Mouse (Mus musculus): ENCODE data around the gene Borcs5.
"Not testable (repeated sequence)": the region's sequence is repeated elsewhere in the genome, so short reads cannot be mapped to it uniquely, and the experiment has no call there.

Borcs5 gene

DNA sequence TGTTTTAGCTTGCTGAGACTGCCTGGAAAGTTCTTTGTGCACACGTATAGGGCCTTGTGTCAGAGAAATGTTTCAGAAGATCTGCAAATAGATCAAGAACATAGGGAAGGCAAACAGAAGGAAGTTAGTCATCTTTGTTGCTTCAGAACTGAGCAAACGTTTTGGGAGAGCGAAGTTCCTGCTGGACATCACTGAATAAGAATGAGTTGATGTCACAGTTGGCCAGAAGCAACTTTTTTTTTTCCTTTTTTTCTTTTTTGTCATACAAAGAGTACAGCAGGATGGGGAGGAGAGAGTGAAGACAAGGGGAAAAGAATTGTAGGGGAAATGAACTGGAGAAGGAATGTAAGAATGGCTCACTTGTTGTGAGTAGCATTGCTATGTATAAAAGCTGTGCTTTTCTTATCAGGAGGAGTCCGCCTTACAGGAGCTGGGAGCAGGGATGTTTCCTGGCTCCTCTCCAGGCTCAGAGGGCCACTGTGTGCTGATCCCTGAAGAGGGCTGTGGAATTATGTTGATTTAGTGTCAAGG, 31.6 kb downstream of the Borcs5 start:
- DNase-seq (ENCODE audit: low spot score) = peak; percentile 27

DNA sequence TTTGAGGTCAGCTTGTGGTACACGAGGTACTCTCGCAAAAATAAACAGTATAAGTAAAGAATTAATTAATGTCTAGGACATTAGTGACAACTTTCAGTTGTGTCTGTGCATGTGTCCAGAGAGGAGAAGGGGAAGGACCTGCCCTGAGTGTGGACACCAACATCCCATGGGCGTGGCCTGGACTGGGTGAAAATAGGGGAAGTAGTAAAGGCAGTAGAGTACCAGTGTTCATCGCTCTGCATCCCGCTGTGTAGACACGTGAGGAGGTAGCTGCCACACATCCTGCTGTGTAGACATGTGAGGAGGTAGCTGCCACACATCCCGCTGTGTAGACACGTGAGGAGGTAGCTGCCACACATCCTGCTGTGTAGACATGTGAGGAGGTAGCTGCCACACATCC, 34.4 kb downstream of the Borcs5 start:
- not testable (repeated sequence) for DNase-seq (ENCODE audit: low spot score)

DNA sequence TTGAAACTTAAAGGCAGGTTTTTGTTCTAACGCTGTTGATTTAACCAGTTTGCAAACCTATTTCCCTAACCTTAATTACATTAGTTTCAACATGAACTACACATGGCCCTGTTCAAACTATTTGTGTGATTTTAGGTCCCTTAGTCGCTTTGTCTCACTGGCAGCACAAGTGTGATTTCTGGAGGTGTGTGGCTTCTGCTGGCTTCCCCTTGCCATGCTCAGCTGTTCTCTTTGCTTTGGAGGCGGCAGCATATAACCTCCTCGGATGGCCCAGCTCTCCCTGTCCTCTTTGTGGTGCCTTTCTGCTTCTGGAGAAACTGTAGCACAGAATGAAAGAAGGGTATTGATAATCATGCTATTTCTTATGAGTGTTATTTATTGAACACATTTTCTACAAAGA, 38.2 kb downstream of the Borcs5 start:
- DNase-seq (ENCODE audit: low spot score) = no peak

DNA sequence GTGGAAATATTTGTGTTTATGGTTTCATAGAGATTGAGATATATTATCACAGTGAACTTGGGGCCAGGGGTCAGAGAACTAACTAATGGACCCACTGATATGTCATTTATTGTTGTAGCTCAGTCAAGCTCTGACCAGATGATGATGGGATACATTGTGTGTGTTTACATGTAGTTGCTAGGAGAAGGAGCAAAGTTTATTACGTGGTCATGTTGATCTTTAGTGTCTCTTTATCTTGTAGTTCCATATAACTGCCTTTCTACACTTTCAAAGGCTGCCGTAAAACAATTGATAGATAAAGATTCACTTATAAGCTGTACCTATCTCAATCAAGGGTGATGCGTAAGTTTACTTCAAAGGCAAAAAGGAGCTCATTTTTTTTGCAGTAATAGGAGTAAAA, 38.7 kb downstream of the Borcs5 start:
- DNase-seq (ENCODE audit: low spot score) = no peak

DNA sequence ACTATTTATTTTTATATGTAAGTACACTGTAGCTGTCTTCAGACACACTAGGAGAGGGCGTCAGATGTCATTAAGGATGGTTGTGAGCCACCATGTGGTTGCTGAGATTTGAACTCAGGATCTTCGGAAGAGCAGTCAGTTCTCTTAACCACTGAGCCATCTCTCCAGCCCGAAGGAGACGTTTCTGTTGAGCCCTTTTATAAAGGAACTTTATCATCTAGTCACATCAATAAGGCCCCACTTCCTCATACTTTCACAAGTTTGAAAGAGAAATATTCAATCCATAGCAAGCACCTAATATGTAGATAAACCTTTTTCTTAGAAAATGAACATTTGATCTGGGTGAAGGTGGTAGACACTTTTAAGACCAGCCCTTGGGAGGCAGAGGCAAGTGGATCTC, 40.0 kb downstream of the Borcs5 start:
- not testable (repeated sequence) for DNase-seq (ENCODE audit: low spot score)

DNA sequence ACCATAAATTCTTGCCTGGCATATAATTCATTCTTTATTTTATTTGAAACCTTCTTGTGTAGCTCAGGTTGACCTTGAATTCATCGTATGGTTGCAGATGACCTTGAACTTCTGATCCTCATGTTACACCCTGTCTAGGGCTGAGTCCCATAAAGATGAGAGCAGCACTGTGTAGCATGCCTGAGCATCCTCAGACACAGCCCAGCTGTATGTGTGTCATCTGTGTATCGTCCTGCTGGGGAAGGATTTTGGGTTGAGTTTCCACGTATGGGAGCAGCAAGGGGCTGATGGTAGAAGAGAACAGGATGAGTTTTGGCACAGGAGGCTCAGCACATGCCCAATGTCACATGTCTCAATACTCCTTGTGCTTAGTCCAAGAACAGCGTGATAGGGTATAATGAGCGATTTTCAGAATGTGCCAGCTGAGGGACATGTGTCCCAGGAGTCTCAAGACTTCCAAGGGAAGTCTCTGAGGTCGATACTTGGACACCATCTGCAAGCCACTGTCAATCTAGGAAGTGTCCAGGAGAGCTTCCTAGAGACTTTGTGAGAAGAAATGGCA, 45.1 kb downstream of the Borcs5 start:
- DNase-seq (ENCODE audit: low spot score) = no peak

DNA sequence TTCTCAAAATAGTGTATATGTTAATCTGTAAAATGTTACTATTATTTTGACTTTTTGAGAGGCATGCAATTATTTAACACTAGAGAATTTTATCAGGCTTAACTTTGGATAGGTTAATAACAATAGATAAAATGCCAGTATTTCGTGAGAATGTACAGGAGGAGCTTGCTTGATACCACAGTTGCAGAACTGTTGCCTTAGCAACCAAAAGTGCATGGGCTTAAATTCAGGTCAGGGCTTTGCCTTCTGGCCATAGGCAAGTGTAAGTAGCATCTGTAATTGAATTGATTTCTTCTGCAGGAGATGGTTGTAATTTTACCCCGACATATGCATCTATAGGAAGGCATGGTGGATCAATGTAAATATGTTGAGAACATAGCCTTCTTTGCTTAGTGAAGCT, 45.7 kb downstream of the Borcs5 start:
- DNase-seq (ENCODE audit: low spot score) = no peak

DNA sequence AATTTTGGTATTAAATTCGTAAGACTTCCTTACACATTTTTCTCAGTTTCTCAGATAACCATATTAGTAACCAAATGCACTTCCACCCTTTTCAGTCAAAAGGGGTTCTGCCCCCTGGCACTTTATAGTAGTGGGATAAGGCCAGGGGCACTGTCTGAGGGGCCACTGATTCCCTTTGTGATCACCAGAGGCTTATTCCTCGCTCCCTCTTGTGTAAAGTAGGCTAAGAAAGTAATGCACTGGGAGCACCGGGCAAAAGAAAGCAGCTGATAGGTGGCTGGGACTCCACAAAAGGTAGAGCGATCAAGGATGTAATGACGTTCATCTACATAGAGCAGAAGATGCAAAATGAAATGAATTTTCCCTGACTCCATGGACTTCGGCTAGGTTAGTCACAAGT, 46.2 kb downstream of the Borcs5 start:
- no peak for DNase-seq (ENCODE audit: low spot score)

DNA sequence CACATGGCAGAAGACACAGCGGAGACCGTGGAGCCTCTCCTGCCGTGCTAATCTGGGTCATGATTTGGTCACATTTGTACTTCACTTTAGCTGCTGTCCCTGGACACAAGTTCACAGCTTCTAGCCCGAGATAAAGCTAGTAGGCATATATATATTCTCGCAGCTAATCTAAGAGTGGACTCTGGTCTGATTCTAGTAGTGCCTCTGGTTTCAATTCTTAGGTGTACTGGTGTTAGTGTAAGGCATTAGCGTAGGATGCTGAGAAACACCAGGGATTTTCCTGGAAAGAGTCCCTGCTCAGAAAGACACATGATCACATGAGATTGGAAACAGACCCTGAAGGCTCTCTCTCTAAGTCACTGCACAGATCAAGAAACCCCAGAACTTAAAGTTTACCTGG, 55.2 kb downstream of the Borcs5 start:
- DNase-seq (ENCODE audit: low spot score) = no peak

DNA sequence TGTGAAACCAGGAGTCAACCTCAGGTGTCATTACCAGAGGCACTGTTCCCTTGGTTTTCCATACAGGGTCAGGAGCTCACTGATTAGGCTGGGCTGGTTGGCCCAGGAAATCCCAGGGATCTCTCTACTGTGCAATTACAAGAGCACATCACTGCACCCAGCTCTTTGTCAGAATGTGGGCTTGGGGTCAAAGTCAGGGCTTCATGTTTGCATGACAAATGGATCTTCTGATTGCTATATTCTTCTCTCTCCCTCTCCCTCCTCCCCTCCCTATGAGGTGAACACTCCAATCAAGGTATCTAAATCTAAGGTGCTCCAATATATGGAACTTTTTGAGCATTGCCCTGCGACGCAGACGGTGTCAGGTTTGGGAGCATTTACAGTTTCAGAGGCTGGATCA, 55.7 kb downstream of the Borcs5 start:
- DNase-seq (ENCODE audit: low spot score) = no peak

DNA sequence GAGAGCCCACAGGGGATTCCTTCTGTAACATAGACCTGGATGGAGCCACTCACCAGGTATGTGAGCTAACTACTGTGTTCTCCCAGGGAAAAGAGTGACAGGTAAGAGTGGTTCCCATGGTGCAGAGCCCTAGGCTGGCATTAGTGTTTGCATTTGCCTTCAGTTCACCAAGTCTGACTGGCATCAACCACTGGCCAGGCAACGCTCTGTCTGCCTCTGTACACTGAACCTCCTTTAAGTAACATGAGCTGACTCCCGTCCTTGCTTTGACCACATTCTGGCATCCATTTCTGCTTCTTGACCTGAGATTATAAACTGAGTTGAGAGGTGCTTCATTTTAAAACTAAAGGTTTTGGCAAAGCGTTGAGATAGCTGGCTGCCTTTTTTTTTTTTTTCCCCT, 56.3 kb downstream of the Borcs5 start:
- no peak for DNase-seq (ENCODE audit: low spot score)

DNA sequence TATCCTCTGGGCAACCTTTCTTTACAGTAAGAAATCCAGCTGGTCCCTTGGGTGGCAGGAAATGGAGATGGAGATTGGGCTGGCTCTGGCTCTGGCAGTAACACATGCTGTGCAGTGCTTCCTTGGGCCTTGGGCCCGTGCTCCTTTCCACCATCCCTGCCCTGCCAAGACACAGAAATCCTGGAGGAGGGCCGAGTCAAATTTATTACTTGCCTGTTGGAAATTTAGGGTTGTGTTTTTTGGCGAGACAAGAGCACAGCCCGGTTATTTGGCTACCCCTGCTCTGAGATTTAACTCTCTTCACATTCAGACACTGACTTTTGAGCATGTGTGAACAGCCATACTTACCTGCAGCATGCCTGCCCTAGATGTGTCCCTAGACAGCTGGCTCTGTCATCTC, 56.8 kb downstream of the Borcs5 start:
- DNase-seq (ENCODE audit: low spot score) = peak; percentile 67

DNA sequence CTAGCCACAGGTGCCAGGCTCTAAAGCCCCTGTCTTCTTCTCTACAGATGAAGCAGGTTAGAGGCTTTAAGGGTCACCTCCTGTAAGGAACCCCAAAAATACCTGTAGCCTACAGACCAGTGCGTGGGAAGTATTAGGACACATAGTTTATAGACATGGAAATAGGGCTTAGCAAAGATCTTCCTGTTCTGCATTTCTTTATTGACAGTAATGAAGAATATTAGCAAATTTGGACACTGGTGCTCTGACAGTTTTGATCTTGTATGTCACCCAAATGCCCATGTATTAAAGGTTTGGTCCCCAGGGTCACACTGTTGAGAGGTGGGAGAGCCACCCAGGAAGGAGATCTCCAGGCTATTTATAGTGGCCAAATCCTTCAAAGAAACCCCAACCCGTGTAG, 57.2 kb downstream of the Borcs5 start:
- DNase-seq (ENCODE audit: low spot score) = no peak

DNA sequence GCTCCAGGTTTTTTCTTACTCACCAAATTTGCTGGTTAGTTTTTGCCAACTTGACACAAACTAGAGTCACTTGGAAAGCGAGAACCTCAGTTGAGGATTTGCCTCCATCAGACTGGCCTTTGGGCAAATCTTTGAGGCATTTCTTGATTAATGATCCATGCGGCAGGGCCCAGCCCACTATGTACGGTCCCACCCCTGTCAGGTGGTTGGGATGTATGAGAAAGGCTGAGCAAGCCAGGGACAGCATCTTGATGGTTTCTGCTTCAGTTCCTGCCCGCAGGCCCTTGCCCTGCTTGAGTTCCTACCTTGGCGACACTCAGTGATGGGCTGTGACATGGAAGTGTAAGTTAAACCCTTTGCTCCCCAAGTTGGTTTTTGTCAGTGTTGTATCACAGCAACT, 58.9 kb downstream of the Borcs5 start:
- DNase-seq (ENCODE audit: low spot score) = no peak

DNA sequence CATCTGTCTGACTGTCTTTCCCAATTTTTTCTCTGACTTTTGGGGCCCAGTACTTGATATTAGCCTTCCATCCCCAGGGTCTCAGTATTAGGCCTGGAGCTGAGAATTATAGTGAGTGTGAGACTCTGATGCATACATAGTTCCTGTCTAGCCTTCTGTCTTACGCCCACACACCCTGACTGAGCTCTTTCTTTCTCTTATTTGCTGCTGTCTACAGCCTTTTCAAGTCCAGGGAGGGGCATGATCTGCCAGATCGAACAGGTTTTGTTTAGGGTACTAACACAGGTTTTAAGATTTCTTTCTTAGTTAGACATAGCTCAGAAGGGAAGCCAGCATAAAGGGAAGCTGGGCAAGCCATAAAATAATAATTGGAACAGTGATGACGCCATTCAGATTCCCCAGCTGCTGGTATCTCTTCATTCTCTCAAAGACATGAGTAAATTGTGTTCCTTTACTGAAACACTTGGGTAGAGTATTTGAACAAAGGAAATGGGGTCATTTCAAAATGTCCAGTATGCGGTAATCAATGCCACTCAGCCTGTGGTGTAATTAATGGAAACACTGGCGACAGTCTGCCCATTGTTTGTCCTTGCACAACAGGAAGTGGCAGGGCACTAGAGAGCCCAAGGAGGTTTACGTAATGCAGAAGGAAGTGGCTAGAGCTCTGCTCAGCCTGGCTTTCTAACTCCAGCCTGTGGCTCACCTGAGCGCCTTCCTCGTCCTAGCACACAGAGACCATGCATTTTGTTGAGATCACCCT, 61.3 kb downstream of the Borcs5 start:
- DNase-seq (ENCODE audit: low spot score) = peak; percentile 42

DNA sequence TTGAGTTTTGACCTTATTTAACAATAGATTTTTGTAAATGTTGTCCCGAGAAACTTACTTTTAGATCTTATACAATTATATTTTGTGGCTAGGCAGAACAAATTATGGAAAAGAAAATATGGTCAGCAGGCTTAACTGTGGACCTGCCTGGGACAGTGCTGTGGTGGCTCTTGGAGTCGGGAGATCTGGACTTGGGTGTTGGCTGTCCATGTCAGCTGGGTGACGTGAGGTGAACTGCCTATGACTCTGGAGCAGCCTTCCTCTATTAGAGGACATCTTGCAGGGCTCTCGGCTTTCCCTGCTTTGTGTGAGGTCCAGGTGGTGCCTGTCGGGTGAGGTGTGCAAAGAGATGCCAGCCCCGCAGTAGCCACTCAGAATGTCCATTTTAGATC, 61.9 kb downstream of the Borcs5 start:
- no peak for DNase-seq (ENCODE audit: low spot score)

DNA sequence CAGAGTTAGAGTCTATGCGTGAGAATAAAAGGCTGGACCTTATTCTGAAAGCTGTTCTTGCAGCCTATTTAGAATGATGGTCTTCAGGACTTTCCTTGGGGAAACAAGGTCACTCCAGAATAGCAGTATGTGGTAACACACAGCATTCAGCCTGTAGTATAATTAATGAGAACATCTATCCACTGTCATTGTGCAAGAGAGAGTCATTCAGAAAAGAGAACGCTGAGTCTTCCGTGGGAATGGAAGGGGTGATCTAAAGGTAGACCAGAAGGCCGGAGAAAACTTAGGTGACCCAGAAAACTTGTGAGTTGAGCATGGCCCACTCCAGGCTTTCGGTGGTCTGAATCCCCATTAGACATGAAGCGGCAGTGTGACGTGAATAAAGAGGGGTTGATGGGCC, 62.9 kb downstream of the Borcs5 start:
- DNase-seq (ENCODE audit: low spot score) = no peak

DNA sequence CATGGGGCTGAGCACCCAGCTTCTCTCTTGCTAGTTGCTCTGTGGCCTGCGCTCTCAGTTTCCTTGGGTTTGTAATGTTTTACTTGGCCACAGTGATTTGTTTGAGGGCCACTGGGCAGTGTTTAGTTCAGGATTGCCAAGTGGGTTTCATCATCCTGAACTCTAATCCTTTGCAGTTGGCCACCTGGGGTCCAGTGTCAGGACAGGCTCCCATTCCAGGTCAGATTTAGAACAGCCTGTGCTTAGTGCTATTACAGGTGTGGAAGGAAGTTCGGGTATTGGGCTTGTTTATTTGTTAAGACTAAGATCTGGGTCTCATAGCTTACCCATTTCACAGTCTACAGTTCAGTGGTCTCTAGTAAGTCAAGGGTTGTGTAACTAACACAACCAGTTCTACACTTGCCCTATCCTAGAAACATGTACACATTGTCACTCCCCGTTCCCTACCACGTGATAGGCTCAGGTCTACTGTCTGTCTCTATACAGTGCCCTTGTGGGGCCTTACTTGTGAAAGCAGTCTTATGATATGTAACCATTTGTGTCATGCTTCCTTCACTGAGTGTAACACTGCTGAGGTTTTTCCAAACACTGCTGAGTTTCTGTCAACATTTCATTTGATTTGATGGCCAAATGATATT, 63.9 kb downstream of the Borcs5 start:
- DNase-seq (ENCODE audit: low spot score) = no peak

DNA sequence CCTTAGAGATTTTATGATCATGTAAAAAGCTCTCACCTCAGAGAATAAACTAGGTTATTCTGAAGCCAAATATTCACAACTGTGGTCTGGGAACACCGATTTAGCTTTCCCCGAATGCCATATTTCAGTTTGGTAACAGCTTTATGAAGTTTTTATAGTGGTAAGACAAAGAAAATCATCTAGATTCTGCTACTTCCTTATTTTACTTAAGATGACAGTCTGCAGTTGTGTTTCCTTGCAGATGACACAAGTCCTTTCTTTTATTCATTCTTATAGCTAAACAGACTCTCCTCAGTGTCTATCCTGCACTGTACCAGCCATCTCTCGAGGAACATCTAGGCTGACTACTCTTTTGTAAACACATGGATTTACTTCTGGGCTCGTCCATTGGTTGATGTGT, 67.2 kb downstream of the Borcs5 start:
- DNase-seq (ENCODE audit: low spot score) = no peak

DNA sequence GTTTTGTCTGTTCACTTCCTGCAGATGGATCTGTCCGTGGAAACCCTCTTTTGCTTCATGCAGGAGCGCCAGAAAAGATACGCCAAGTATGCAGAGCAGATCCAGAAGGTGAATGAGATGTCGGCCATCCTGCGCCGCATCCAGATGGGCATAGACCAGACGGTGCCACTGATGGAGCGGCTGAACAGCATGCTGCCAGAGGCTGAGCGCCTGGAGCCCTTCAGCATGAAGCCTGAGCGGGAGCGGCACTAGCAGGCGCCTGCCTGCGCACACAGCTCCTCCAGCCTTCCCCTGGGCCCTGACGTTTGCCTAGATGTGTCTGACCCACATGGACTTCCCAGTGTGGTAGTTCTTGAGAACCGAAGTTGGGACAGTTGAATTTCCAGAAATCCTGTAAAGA, 70.7 kb downstream of the Borcs5 start:
- DNase-seq (ENCODE audit: low spot score) = no peak

DNA sequence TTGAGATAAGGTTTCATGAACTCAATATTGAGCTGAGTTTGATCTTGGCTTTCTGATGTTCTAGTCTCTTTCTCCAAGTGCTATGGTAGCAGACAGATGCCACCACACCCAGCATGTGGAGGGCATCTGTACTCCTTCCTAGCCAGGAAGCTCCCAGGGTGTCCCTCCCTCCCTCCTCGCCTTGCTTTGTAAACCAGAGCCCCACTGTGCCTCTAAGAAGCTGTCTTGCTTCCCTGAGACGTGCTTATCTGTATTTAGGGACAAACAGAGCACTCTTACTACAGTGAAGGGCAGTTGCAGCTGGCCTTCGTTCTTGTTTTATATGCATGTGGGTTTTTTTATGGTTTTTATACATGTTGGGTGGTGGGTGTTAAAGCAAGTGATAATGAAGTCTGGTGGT, 74.0 kb downstream of the Borcs5 start:
- DNase-seq (ENCODE audit: low spot score) = no peak

DNA sequence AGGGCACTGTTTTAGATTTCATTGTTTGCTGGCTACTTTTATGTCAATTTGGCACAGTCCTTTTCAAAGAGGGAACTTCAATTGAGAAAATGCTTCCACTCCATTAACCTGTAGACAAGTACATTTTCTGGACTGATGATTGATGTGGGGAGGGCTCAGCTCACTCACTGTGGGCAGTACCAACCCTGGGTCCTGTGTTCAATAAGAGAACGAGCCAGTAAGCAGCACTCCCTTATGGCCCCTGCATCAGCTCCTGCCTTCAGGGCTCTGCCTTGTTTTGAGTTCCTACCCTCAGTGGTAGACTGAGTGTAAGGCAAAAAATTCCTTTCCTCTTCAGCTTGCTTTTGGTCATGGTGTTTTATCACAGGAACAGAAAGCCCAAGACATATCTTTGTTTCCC, 74.6 kb downstream of the Borcs5 start:
- DNase-seq (ENCODE audit: low spot score) = no peak

DNA sequence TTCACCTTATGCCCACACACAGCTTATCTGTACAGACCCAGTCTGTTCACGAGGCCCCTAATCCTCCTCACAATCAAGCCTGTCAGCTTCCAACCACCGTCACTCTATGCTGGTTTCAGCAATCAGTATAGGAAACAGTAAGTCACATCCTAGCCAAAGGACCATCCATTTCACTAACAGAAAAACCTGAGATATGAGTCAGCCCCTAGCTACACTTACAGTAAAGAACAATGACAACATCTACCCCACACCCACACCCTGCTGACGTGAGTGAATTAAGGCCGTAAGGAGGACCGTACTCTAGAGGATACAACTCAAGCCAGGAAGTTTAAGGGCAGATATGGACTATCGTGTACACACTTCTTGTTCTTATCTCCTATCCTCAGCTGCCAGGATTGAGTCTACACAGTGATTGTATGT, 76.9 kb downstream of the Borcs5 start:
- no peak for DNase-seq (ENCODE audit: low spot score)
